In the genomic region with DNA sequence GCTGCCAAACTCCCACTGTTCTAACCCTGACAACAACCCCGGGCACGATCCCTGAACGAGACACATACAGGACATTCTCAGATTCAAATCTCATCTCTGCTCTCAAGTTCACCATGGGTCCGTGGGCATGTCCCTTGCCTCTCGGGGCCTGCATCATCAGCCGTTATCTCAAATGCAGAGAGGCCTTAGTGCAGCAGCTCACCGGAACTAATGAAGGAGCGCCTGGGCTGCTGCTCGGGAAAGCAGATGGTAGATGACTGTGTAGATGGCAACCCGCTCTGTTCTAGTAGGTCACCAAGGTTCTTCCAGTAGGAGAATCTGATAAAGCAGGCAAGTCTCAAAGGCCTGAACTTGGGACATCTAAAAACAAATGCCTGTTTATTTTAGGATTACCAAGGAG, we compare ENCODE assay signal across 14 mouse cellular contexts. TPM values are rescaled to one million over a fixed set of nuclear protein-coding genes. Genes with fewer than 3 reads are reported as not detected.
DNase-seq lines count a peak whose midpoint lies in the region; ATAC-seq and TF ChIP-seq lines count a peak whose summit lies in the region.
"Had no signal": no experiment of that assay in that cellular context is flagged by ENCODE, and none has a peak within 500 bp of the region (broad histone marks: within the 10 kb centered on the region; RNA-seq: fewer than 3 reads in every experiment).

No protein-coding gene starts in this region.

- intact Hi-C loops in heart, postnatal 10 days (cut with DNase I), result no loop called here

- H3K9me3 ChIP-seq in heart, embryonic 13.5 days, result no peaks in the 10 kb centered on the region
- no peaks in the 10 kb centered on the region for H3K9me3 ChIP-seq in liver, embryonic 15.5 days (replicated peaks)
- H3K9me3 ChIP-seq in intestine, embryonic 15.5 days, result no peaks in the 10 kb centered on the region
- H3K9me3 ChIP-seq: heart, embryonic 10.5 days; midbrain, embryonic 13.5 days had no signal

- DNase-seq in heart, postnatal 10 days, result no peak
- peak; percentile 75 for DNase-seq in MN1 (ENCODE audit: low spot score)
- DNase-seq in cerebellum, postnatal 36 days, result peak; percentile 34 to 44
- DNase-seq in yolk sac, embryonic 10.5 days (ENCODE audit: low spot score), result no peak
- DNase-seq in lung, adult 2 months, result no peak
- DNase-seq: adrenal gland, postnatal 36 days; kidney, postnatal 4 days; lung, embryonic 14.5 days; thymus, postnatal 14 days had no signal

- H3K27me3 ChIP-seq in heart, embryonic 13.5 days (replicated peaks), result no peaks in the 10 kb centered on the region
- H3K27me3 ChIP-seq in liver, embryonic 15.5 days, result no peaks in the 10 kb centered on the region
- H3K27me3 ChIP-seq in intestine, embryonic 15.5 days (replicated peaks), result no peaks in the 10 kb centered on the region
- H3K27me3 ChIP-seq: midbrain, embryonic 13.5 days had no signal

- peak overlapping the region; percentile 13; the same call in 1 of the 2 replicates for H3K4me2 ChIP-seq in heart, embryonic 13.5 days
- peak overlapping the region; percentile 53 for H3K4me2 ChIP-seq in liver, embryonic 15.5 days
- no peak overlapping the region for H3K4me2 ChIP-seq in intestine, embryonic 15.5 days (replicated peaks)
- H3K4me2 ChIP-seq: lung, embryonic 14.5 days; midbrain, embryonic 13.5 days had no signal

- TF ChIP-seq CTCF in lung, adult 2 months (IDR thresholded peaks at IDR 0.05; ENCODE audit: insufficient read depth, low read length), result no peak

- H3K27ac ChIP-seq in heart, embryonic 13.5 days (replicated peaks), result no peak overlapping the region
- peak overlapping the region; percentile 82 for H3K27ac ChIP-seq in liver, embryonic 15.5 days (replicated peaks)
- H3K27ac ChIP-seq in intestine, embryonic 15.5 days, result no peak overlapping the region
- H3K27ac ChIP-seq: midbrain, embryonic 13.5 days had no signal

- H3K36me3 ChIP-seq in heart, embryonic 13.5 days, result peaks cover 18% of the 10 kb centered on the region
- H3K36me3 ChIP-seq in liver, embryonic 15.5 days (replicated peaks), result peaks cover 92% of the 10 kb centered on the region
- peaks cover 4% of the 10 kb centered on the region; the same call in 1 of the 2 replicates for H3K36me3 ChIP-seq in intestine, embryonic 15.5 days

- no peak overlapping the region for H3K4me3 ChIP-seq in heart, embryonic 13.5 days
- H3K4me3 ChIP-seq in liver, embryonic 15.5 days (replicated peaks), result peak overlapping the region; percentile 23
- H3K4me3 ChIP-seq in intestine, embryonic 15.5 days (replicated peaks), result no peak overlapping the region
- H3K4me3 ChIP-seq in lung, adult 2 months (replicated peaks; ENCODE audit: extremely low read depth, low read depth, low read length), result no peak overlapping the region
- H3K4me3 ChIP-seq: heart, embryonic 10.5 days; midbrain, embryonic 13.5 days had no signal

- 69% methylated on average over 10 of the region's 10 CpGs for WGBS in heart, embryonic 13.5 days
- 35% methylated on average over 10 of the region's 10 CpGs for WGBS in liver, embryonic 15.5 days (ENCODE audit: insufficient replicate concordance)
- 90% methylated on average over 10 of the region's 10 CpGs for WGBS in intestine, embryonic 15.5 days
- 69% methylated on average over 10 of the region's 10 CpGs for WGBS in lung, adult 2 months

- no peak for ATAC-seq in heart, embryonic 13.5 days (ENCODE audit: extremely low read depth, insufficient number of reproducible peaks, low FRiP score, low TSS enrichment)
- ATAC-seq in liver, embryonic 15.5 days (ENCODE audit: insufficient read depth), result peak; percentile 58; the same call in 1 of the 2 replicates
- ATAC-seq in intestine, embryonic 15.5 days, result no peak
- ATAC-seq: midbrain, embryonic 13.5 days had no signal

- no peak for TF ChIP-seq POLR2A in lung, adult 2 months (IDR thresholded peaks at IDR 0.05; ENCODE audit: borderline replicate concordance, extremely low read depth, low read depth, low read length)

- H3K9ac ChIP-seq in heart, embryonic 13.5 days, result no peak overlapping the region
- H3K9ac ChIP-seq in liver, embryonic 15.5 days, result peak overlapping the region; percentile 43; the same call in 1 of the 2 replicates
- H3K9ac ChIP-seq in intestine, embryonic 15.5 days, result no peak overlapping the region
- H3K9ac ChIP-seq: lung, embryonic 14.5 days; midbrain, embryonic 13.5 days had no signal

- H3K4me1 ChIP-seq in heart, embryonic 13.5 days, result peaks cover 44% of the 10 kb centered on the region
- peaks cover 92% of the 10 kb centered on the region for H3K4me1 ChIP-seq in liver, embryonic 15.5 days (replicated peaks)
- no peaks in the 10 kb centered on the region for H3K4me1 ChIP-seq in intestine, embryonic 15.5 days (replicated peaks)
- peaks cover 25% of the 10 kb centered on the region for H3K4me1 ChIP-seq in lung, adult 2 months (ENCODE audit: control insufficient read depth, insufficient read depth, low read length)

RNA-seq across cellular contexts. Expression of a gene that starts 16.1 kb away (rescaled TPM):
- polyA plus RNA-seq in heart, embryonic 13.5 days (2015; fragmentation: Nextera tagmentation; extraction: Ambion mirVana), result 9.2 and 9.8 TPM in 2 replicates
- 10 to 100 TPM; 24.2 to 24.5 TPM for total RNA-seq in heart, postnatal 10 days (2021)
- polyA plus RNA-seq in liver, embryonic 15.5 days (2015; fragmentation: Nextera tagmentation; extraction: Ambion mirVana), result 45.0 and 52.2 TPM in 2 replicates
- 8.5 and 8.9 TPM in 2 replicates for polyA plus RNA-seq in intestine, embryonic 15.5 days (2015; fragmentation: Nextera tagmentation; extraction: Ambion mirVana)
- polyA plus RNA-seq in lung, adult 2 months (2012; rRNA removed), result 25.8 and 28.5 TPM in 2 replicates

RNA-seq across cellular contexts. Expression of a gene that starts 16.5 kb away (rescaled TPM):
- 0.19 TPM in 1 of 2 replicates, not detected in the other for polyA plus RNA-seq in heart, embryonic 13.5 days (2015; fragmentation: Nextera tagmentation; extraction: Ambion mirVana)
- not detected for total RNA-seq in heart, postnatal 10 days (2021)
- 0.07 and 0.22 TPM in 2 replicates for polyA plus RNA-seq in liver, embryonic 15.5 days (2015; fragmentation: Nextera tagmentation; extraction: Ambion mirVana)
- polyA plus RNA-seq in intestine, embryonic 15.5 days (2015; fragmentation: Nextera tagmentation; extraction: Ambion mirVana), result not detected in 2 replicates
- 1.0 and 2.2 TPM in 2 replicates for polyA plus RNA-seq in lung, adult 2 months (2012; rRNA removed)
- total RNA-seq: adrenal gland, postnatal 36 days had no signal

RNA-seq across cellular contexts. Expression of a gene that starts 42.0 kb away (rescaled TPM):
- polyA plus RNA-seq in heart, embryonic 13.5 days (2015; fragmentation: Nextera tagmentation; extraction: Ambion mirVana), result 37.1 and 40.5 TPM in 2 replicates
- total RNA-seq in heart, postnatal 10 days (2021), result 1 to 10 TPM; 8.4 to 8.5 TPM
- polyA plus RNA-seq in liver, embryonic 15.5 days (2015; fragmentation: Nextera tagmentation; extraction: Ambion mirVana), result 20.3 and 22.7 TPM in 2 replicates
- polyA plus RNA-seq in intestine, embryonic 15.5 days (2015; fragmentation: Nextera tagmentation; extraction: Ambion mirVana), result 33.6 and 34.9 TPM in 2 replicates
- 12.0 and 17.4 TPM in 2 replicates for polyA plus RNA-seq in lung, adult 2 months (2012; rRNA removed)

RNA-seq across cellular contexts. Expression of a gene that starts 43.9 kb away (rescaled TPM):
- polyA plus RNA-seq in heart, embryonic 13.5 days (2015; fragmentation: Nextera tagmentation; extraction: Ambion mirVana), result 44.8 and 47.1 TPM in 2 replicates
- total RNA-seq in heart, postnatal 10 days (2021), result 10 to 100 TPM; 27.5 to 31.9 TPM
- polyA plus RNA-seq in liver, embryonic 15.5 days (2015; fragmentation: Nextera tagmentation; extraction: Ambion mirVana), result 31.5 and 32.2 TPM in 2 replicates
- polyA plus RNA-seq in intestine, embryonic 15.5 days (2015; fragmentation: Nextera tagmentation; extraction: Ambion mirVana), result 54.9 and 60.0 TPM in 2 replicates
- polyA plus RNA-seq in lung, adult 2 months (2012; rRNA removed), result 54.9 and 60.8 TPM in 2 replicates

RNA-seq across cellular contexts. Expression of a gene that starts 49.3 kb away (rescaled TPM):
- 177 and 212 TPM in 2 replicates for polyA plus RNA-seq in heart, embryonic 13.5 days (2015; fragmentation: Nextera tagmentation; extraction: Ambion mirVana)
- 10 to 100 TPM; 41.9 to 46.2 TPM for total RNA-seq in heart, postnatal 10 days (2021)
- 85.2 and 94.1 TPM in 2 replicates for polyA plus RNA-seq in liver, embryonic 15.5 days (2015; fragmentation: Nextera tagmentation; extraction: Ambion mirVana)
- 192 and 253 TPM in 2 replicates for polyA plus RNA-seq in intestine, embryonic 15.5 days (2015; fragmentation: Nextera tagmentation; extraction: Ambion mirVana)
- 17.9 and 27.0 TPM in 2 replicates for polyA plus RNA-seq in lung, adult 2 months (2012; rRNA removed)

Comparison
In these comparisons a context has a peak if more than half of its experiments do, and no peak if none do; other contexts are left out.
1. DNase-seq: peak in MN1 (single experiment) and cerebellum, postnatal 36 days (2 of 2); none in heart, postnatal 10 days (0 of 2), yolk sac, embryonic 10.5 days (single experiment) and lung, adult 2 months (single experiment).